Mouse (Mus musculus): ENCODE measurements around the gene Meioc. TPM values are rescaled to one million over a fixed set of nuclear protein-coding genes. Genes with fewer than 3 reads are reported as not detected.
A peak's percentile ranks its signal among the peaks of the same experiment; 100 is the strongest.

Meioc gene
- polyA plus RNA-seq, 1 experiment from 2014 or later, result 0.05 TPM

- ATAC-seq (peak; percentile 35; the same call in 1 of the 2 replicates), DNase-seq (ENCODE audit: low spot score) (peak; percentile 76)
- no peak overlapping the region for H3K4me3 ChIP-seq (ENCODE audit: low read depth, low read length)
- no peak for TF ChIP-seq EP300 (IDR thresholded peaks at IDR 0.05)
- TF ChIP-seq CTCF (IDR thresholded peaks at IDR 0.05), result peak; percentile 71
- no peaks in the 10 kb centered on the region for H3K36me3 ChIP-seq (ENCODE audit: insufficient read depth, low read length)
- no peak overlapping the region for H3K9ac ChIP-seq (replicated peaks; ENCODE audit: low read depth)
- no peaks in the 10 kb centered on the region for H3K4me1 ChIP-seq (ENCODE audit: insufficient read depth, low read depth, low read length)
- H3K27me3 ChIP-seq (replicated peaks; ENCODE audit: insufficient read depth, low read length), result no peaks in the 10 kb centered on the region
- no peak overlapping the region for H3K4me2 ChIP-seq (replicated peaks; ENCODE audit: low read depth, low read length)
- H3K27ac ChIP-seq (ENCODE audit: low read length), result no peak overlapping the region
- H3K9me3 ChIP-seq (ENCODE audit: low read length), result no peaks in the 10 kb centered on the region
- 5% methylated on average over 4 of the region's 4 CpGs for WGBS
These were observed 7.1 kb upstream of the Meioc start for GRCm38 (mm10) chr11:102656326-102656926.

GRCm38 (mm10) chr11:102656931-102657330 lies 6.6 kb upstream of the Meioc start:
- WGBS, result 30% methylated on average over 6 of the region's 6 CpGs

GRCm38 (mm10) chr11:102665151-102665550 lies 1.6 kb downstream of the Meioc start:
- no peak overlapping the region for H3K4me3 ChIP-seq (ENCODE audit: low read depth, low read length)
- no peak overlapping the region for H3K4me2 ChIP-seq (replicated peaks; ENCODE audit: low read depth, low read length)
- H3K27me3 ChIP-seq (replicated peaks; ENCODE audit: insufficient read depth, low read length), result no peaks in the 10 kb centered on the region
- no peaks in the 10 kb centered on the region for H3K9me3 ChIP-seq (ENCODE audit: low read length)
- no peak for TF ChIP-seq EP300 (IDR thresholded peaks at IDR 0.05)
- TF ChIP-seq CTCF (IDR thresholded peaks at IDR 0.05), result no peak
- 51% methylated on average over 25 of the region's 33 CpGs for WGBS
- H3K4me1 ChIP-seq (ENCODE audit: insufficient read depth, low read depth, low read length), result no peaks in the 10 kb centered on the region
- H3K27ac ChIP-seq (ENCODE audit: low read length), result no peak overlapping the region
- H3K36me3 ChIP-seq (ENCODE audit: insufficient read depth, low read length), result no peaks in the 10 kb centered on the region
- no peak overlapping the region for H3K9ac ChIP-seq (replicated peaks; ENCODE audit: low read depth)
- ATAC-seq (no peak), DNase-seq (ENCODE audit: low spot score) (no peak)

More at GRCm38 (mm10) chr11:102656931-102657330, 6.6 kb upstream of the Meioc start:
- ATAC-seq, result no peak
- Histone ChIP-seq H3K9me3 (ENCODE audit: low read length) (no peaks in the 10 kb centered on the region), H3K4me2 (replicated peaks; ENCODE audit: low read depth, low read length) (no peak overlapping the region), H3K4me3 (ENCODE audit: low read depth, low read length) (no peak overlapping the region), H3K4me1 (ENCODE audit: insufficient read depth, low read depth, low read length) (no peaks in the 10 kb centered on the region), H3K9ac (replicated peaks; ENCODE audit: low read depth) (no peak overlapping the region), H3K36me3 (ENCODE audit: insufficient read depth, low read length) (no peaks in the 10 kb centered on the region), H3K27ac (ENCODE audit: low read length) (no peak overlapping the region), H3K27me3 (replicated peaks; ENCODE audit: insufficient read depth, low read length) (no peaks in the 10 kb centered on the region)
- DNase-seq (ENCODE audit: low spot score), result no peak
- TF ChIP-seq EP300 (IDR thresholded peaks at IDR 0.05) (no peak), CTCF (IDR thresholded peaks at IDR 0.05) (no peak)

GRCm38 (mm10) chr11:102665637-102666435 lies 2.3 kb downstream of the Meioc start:
- no peaks in the 10 kb centered on the region for H3K27me3 ChIP-seq (replicated peaks; ENCODE audit: insufficient read depth, low read length)
- H3K9me3 ChIP-seq (ENCODE audit: low read length), result no peaks in the 10 kb centered on the region
- H3K4me3 ChIP-seq (ENCODE audit: low read depth, low read length), result no peak overlapping the region
- H3K27ac ChIP-seq (ENCODE audit: low read length), result no peak overlapping the region
- H3K9ac ChIP-seq (replicated peaks; ENCODE audit: low read depth), result no peak overlapping the region
- TF ChIP-seq CTCF (IDR thresholded peaks at IDR 0.05) (no peak), EP300 (IDR thresholded peaks at IDR 0.05) (no peak)
- WGBS, result 43% methylated on average over 64 of the region's 84 CpGs
- H3K4me2 ChIP-seq (replicated peaks; ENCODE audit: low read depth, low read length), result no peak overlapping the region
- ATAC-seq (no peak), DNase-seq (ENCODE audit: low spot score) (no peak)
- no peaks in the 10 kb centered on the region for H3K4me1 ChIP-seq (ENCODE audit: insufficient read depth, low read depth, low read length)
- H3K36me3 ChIP-seq (ENCODE audit: insufficient read depth, low read length), result no peaks in the 10 kb centered on the region

- peak; percentile 69 for DNase-seq (ENCODE audit: low spot score)
These were observed 26.6 kb downstream of the Meioc start for GRCm38 (mm10) chr11:102690162-102690561.

GRCm38 (mm10) chr11:102695289-102695688 lies 31.8 kb downstream of the Meioc start:
- Histone ChIP-seq H3K27ac (ENCODE audit: low read length) (no peak overlapping the region), H3K36me3 (ENCODE audit: insufficient read depth, low read length) (no peaks in the 10 kb centered on the region), H3K27me3 (replicated peaks; ENCODE audit: insufficient read depth, low read length) (no peaks in the 10 kb centered on the region), H3K4me1 (ENCODE audit: insufficient read depth, low read depth, low read length) (peaks cover 4% of the 10 kb centered on the region; the same call in 1 of the 2 replicates), H3K9ac (replicated peaks; ENCODE audit: low read depth) (no peak overlapping the region), H3K4me2 (replicated peaks; ENCODE audit: low read depth, low read length) (no peak overlapping the region), H3K4me3 (ENCODE audit: low read depth, low read length) (no peak overlapping the region), H3K9me3 (ENCODE audit: low read length) (no peaks in the 10 kb centered on the region)
- TF ChIP-seq EP300 (IDR thresholded peaks at IDR 0.05), result no peak
- TF ChIP-seq CTCF (IDR thresholded peaks at IDR 0.05), result no peak
- DNase-seq (ENCODE audit: low spot score) (no peak), ATAC-seq (no peak)
- 88% methylated on average over 7 of the region's 7 CpGs for WGBS

More at GRCm38 (mm10) chr11:102690162-102690561, 26.6 kb downstream of the Meioc start:
- Histone ChIP-seq H3K4me2 (replicated peaks; ENCODE audit: low read depth, low read length) (no peak overlapping the region), H3K27ac (ENCODE audit: low read length) (no peak overlapping the region), H3K27me3 (replicated peaks; ENCODE audit: insufficient read depth, low read length) (no peaks in the 10 kb centered on the region), H3K4me1 (ENCODE audit: insufficient read depth, low read depth, low read length) (no peaks in the 10 kb centered on the region), H3K9ac (replicated peaks; ENCODE audit: low read depth) (no peak overlapping the region), H3K9me3 (ENCODE audit: low read length) (no peaks in the 10 kb centered on the region), H3K36me3 (ENCODE audit: insufficient read depth, low read length) (peaks cover 7% of the 10 kb centered on the region; the same call in 1 of the 2 replicates), H3K4me3 (ENCODE audit: low read depth, low read length) (no peak overlapping the region)
- 64% methylated on average over 6 of the region's 6 CpGs for WGBS
- no peak for ATAC-seq
- TF ChIP-seq CTCF (IDR thresholded peaks at IDR 0.05), result peak; percentile 86
- TF ChIP-seq EP300 (IDR thresholded peaks at IDR 0.05), result no peak
